Mouse (Mus musculus) erythroblast, embryonic 14.5 days (primary cell): ENCODE data around the gene Cd302.

Experiments
- GATA1 ChIP-seq: IDR thresholded peaks from 2 replicates; pipeline ENCODE4 v1.6.1; 2012; ENCODE audit warnings: low read length, inconsistent platforms, mixed read lengths
- TAL1 ChIP-seq: IDR thresholded peaks from 3 replicates; pipeline ENCODE4 v1.6.1; 2012; ENCODE audit warnings: low read length, inconsistent platforms, mixed read lengths

- TF ChIP-seq TAL1 (no peak), GATA1 (no peak)
Measured at GRCm38 (mm10) chr2:60288606-60289005, 4.3 kb upstream of the Cd302 start.
